Mouse (Mus musculus) stomach, embryonic 16.5 days (tissue): Measurements from ENCODE around the gene Yme1l1. TPM values are rescaled to one million over a fixed set of nuclear protein-coding genes. Genes with fewer than 3 reads are reported as not detected.
A peak's percentile ranks its signal among the peaks of the same experiment; 100 is the strongest.

Source experiments
- ATAC-seq: fragments of 200-750 bp; cut with Nextera tagmentation; 2 replicates; pipeline ENCODE4 v1.8.0; 2017; ENCODE audit warnings: moderate number of reproducible peaks, moderate TSS enrichment; ENCODE audit not compliant: insufficient read depth, low FRiP score
- H3K27ac ChIP-seq: fragments of 300-500 bp; sonication (generic); 2 replicates; pipeline ENCODE4 v1.5.1; 2014; ENCODE audit warnings: low read length
- H3K27me3 ChIP-seq: fragments of 300-500 bp; sonication (generic); 2 replicates; pipeline ENCODE4 v1.6.1; 2014; ENCODE audit warnings: low read length, control low read depth, mixed read lengths; ENCODE audit not compliant: control insufficient read depth, insufficient read depth
- H3K36me3 ChIP-seq: fragments of 300-500 bp; sonication (generic); 2 replicates; pipeline ENCODE4 v1.6.1; 2014; ENCODE audit warnings: low read length; ENCODE audit not compliant: control insufficient read depth, insufficient read depth
- H3K4me1 ChIP-seq: fragments of 300-500 bp; sonication (generic); 2 replicates; pipeline ENCODE4 v1.6.1; 2014; ENCODE audit warnings: low read length, control low read depth, mixed read lengths; ENCODE audit not compliant: control insufficient read depth, insufficient read depth
- H3K4me2 ChIP-seq: fragments of 300-500 bp; sonication (generic); 2 replicates; pipeline ENCODE4 v1.6.1; 2014; ENCODE audit warnings: low read depth, low read length, mixed read lengths
- H3K4me3 ChIP-seq: fragments of 300-500 bp; sonication (generic); replicated peaks from 2 replicates; pipeline ENCODE4 v1.5.1; 2014; ENCODE audit warnings: mild to moderate bottlenecking, low read length
- H3K9ac ChIP-seq: fragments of 300-500 bp; sonication (generic); 2 replicates; pipeline ENCODE4 v1.6.1; 2014; ENCODE audit warnings: low read length
- H3K9me3 ChIP-seq: fragments of 300-500 bp; sonication (generic); replicated peaks from 2 replicates; pipeline ENCODE4 v1.6.1; 2016; ENCODE audit warnings: low read length, control low read depth; ENCODE audit not compliant: control insufficient read depth
- WGBS: fragments of 180-500 bp; shearing (Covaris S2); extraction: QIAGEN DNeasy Blood & Tissue Kit; methylation state at CpG from one replicate; pipeline ENCODE4 v1.1.7; 2014; 5-methylcytosine and 5-hydroxymethylcytosine counted together
- polyA plus RNA-seq: library from polyadenylated mRNA; unstranded; fragments of >200 nt; fragmentation: Nextera tagmentation; extraction: Ambion mirVana; gene quantifications from 2 replicates; pipeline ENCODE4 v1.2.1, GENCODE M21; 2015

Gene Yme1l1
- polyA plus RNA-seq: 72.1 and 73.4 TPM in 2 replicates

GRCm38 (mm10) chr2:23155777-23156607 lies at the start of gene Yme1l1, which contains the start of gene Mastl:
TSS of gene Yme1l1 (plus strand) at chr2:23156369.
TSS of gene Mastl (minus strand) at chr2:23156024.
- Histone ChIP-seq H3K9me3 (no peaks in the 10 kb centered on the region), H3K4me3 (peak within 1 kb of the TSS; percentile 65), H3K36me3 (0 out of 2 replicates have a peak, but pooled peaks cover 5% of the 10 kb centered on the region), H3K27me3 (no peaks in the 10 kb centered on the region), H3K4me2 (peak within 1 kb of the TSS; percentile 89), H3K9ac (peak within 1 kb of the TSS; percentile 77), H3K27ac (peak within 1 kb of the TSS; percentile 100), H3K4me1 (peaks cover 20% of the 10 kb centered on the region)
- ATAC-seq: peak; percentile 99
- under 1% methylated on average over 61 of the region's 61 CpGs for WGBS

GRCm38 (mm10) chr2:23119573-23119972 lies 36.6 kb upstream of the Yme1l1 start:
- H3K4me1 ChIP-seq: no peaks in the 10 kb centered on the region
- no peak overlapping the region for H3K4me2 ChIP-seq
- H3K4me3 ChIP-seq: no peak overlapping the region
- no peaks in the 10 kb centered on the region for H3K9me3 ChIP-seq
- ATAC-seq: no peak
- no peak overlapping the region for H3K27ac ChIP-seq
- no peaks in the 10 kb centered on the region for H3K27me3 ChIP-seq
- H3K9ac ChIP-seq: no peak overlapping the region
- peaks cover 9% of the 10 kb centered on the region; the same call in 1 of the 2 replicates for H3K36me3 ChIP-seq

GRCm38 (mm10) chr2:23155199-23155621 lies 959 bp upstream of the Yme1l1 start:
- 2% methylated on average over 5 of the region's 5 CpGs for WGBS
- H3K36me3 ChIP-seq: 0 out of 2 replicates have a peak, but pooled peaks cover 3% of the 10 kb centered on the region
- peak overlapping the region; percentile 89 for H3K4me2 ChIP-seq
- peak; percentile 60 for ATAC-seq
- peak overlapping the region; percentile 77 for H3K9ac ChIP-seq
- H3K4me3 ChIP-seq: peak overlapping the region; percentile 65
- H3K27me3 ChIP-seq: no peaks in the 10 kb centered on the region
- H3K9me3 ChIP-seq: no peaks in the 10 kb centered on the region
- H3K4me1 ChIP-seq: peaks cover 20% of the 10 kb centered on the region
- H3K27ac ChIP-seq: peak overlapping the region; percentile 100

GRCm38 (mm10) chr2:23156608-23157081 lies 476 bp downstream of the Yme1l1 start:
- 0 out of 2 replicates have a peak, but pooled peaks have one; percentile 1 for ATAC-seq
- WGBS: under 1% methylated on average over 17 of the region's 17 CpGs

GRCm38 (mm10) chr2:23172305-23172704 lies 16.1 kb downstream of the Yme1l1 start:
- no peaks in the 10 kb centered on the region for H3K27me3 ChIP-seq
- H3K36me3 ChIP-seq: peaks cover 18% of the 10 kb centered on the region; the same call in 1 of the 2 replicates
- H3K4me3 ChIP-seq: no peak overlapping the region
- no peaks in the 10 kb centered on the region for H3K9me3 ChIP-seq
- no peaks in the 10 kb centered on the region for H3K4me1 ChIP-seq
- WGBS: 81% methylated on average over 3 of the region's 3 CpGs
- H3K27ac ChIP-seq: no peak overlapping the region
- no peak overlapping the region for H3K9ac ChIP-seq
- no peak for ATAC-seq
- H3K4me2 ChIP-seq: no peak overlapping the region

More at GRCm38 (mm10) chr2:23156608-23157081, 476 bp downstream of the Yme1l1 start:
- Histone ChIP-seq H3K9me3 (no peaks in the 10 kb centered on the region), H3K27me3 (no peaks in the 10 kb centered on the region), H3K27ac (peak overlapping the region; percentile 100), H3K9ac (peak overlapping the region; percentile 63), H3K36me3 (0 out of 2 replicates have a peak, but pooled peaks cover 4% of the 10 kb centered on the region), H3K4me3 (peak overlapping the region; percentile 65), H3K4me1 (peaks cover 20% of the 10 kb centered on the region), H3K4me2 (peak overlapping the region; percentile 89)

- Histone ChIP-seq H3K4me3 (no peak overlapping the region), H3K9me3 (no peaks in the 10 kb centered on the region), H3K4me2 (no peak overlapping the region), H3K27me3 (no peaks in the 10 kb centered on the region), H3K9ac (no peak overlapping the region), H3K27ac (no peak overlapping the region), H3K36me3 (peaks cover 17% of the 10 kb centered on the region; the same call in 1 of the 2 replicates), H3K4me1 (no peaks in the 10 kb centered on the region)
- ATAC-seq: no peak
- 74% methylated on average over 1 of the region's 1 CpGs for WGBS
Observed at GRCm38 (mm10) chr2:23194366-23194765, 38.2 kb downstream of the Yme1l1 start.

- Histone ChIP-seq H3K4me1 (no peaks in the 10 kb centered on the region), H3K9me3 (no peaks in the 10 kb centered on the region), H3K4me3 (no peak overlapping the region), H3K4me2 (no peak overlapping the region), H3K27me3 (no peaks in the 10 kb centered on the region), H3K36me3 (0 out of 2 replicates have a peak, but pooled peaks cover 3% of the 10 kb centered on the region), H3K27ac (no peak overlapping the region), H3K9ac (no peak overlapping the region)
- ATAC-seq: no peak
- 55% methylated on average over 1 of the region's 1 CpGs for WGBS
Observed at GRCm38 (mm10) chr2:23201034-23201433, 44.9 kb downstream of the Yme1l1 start.

GRCm38 (mm10) chr2:23202900-23203670 lies 46.9 kb downstream of the Yme1l1 start:
- no peaks in the 10 kb centered on the region for H3K36me3 ChIP-seq
- WGBS: 53% methylated on average over 15 of the region's 15 CpGs

More at GRCm38 (mm10) chr2:23202900-23203670, 46.9 kb downstream of the Yme1l1 start:
- H3K9me3 ChIP-seq: no peaks in the 10 kb centered on the region
- no peak for ATAC-seq
- H3K27me3 ChIP-seq: no peaks in the 10 kb centered on the region
- H3K4me1 ChIP-seq: no peaks in the 10 kb centered on the region
- H3K9ac ChIP-seq: no peak overlapping the region
- H3K4me2 ChIP-seq: no peak overlapping the region
- no peak overlapping the region for H3K27ac ChIP-seq
- no peak overlapping the region for H3K4me3 ChIP-seq
